Mouse (Mus musculus) embryonic facial prominence, embryonic 15.5 days (tissue): Measurements from ENCODE around the gene 1300017J02Rik. TPM values are rescaled to one million over a fixed set of nuclear protein-coding genes. Genes with fewer than 3 reads are reported as not detected.
"Not testable (repeated sequence)": the region's sequence is repeated elsewhere in the genome, so short reads cannot be mapped to it uniquely, and the experiment has no call there.

ENCODE experiments used
- ATAC-seq: fragments of 200-750 bp; cut with Nextera tagmentation; 2 replicates; pipeline ENCODE4 v1.8.0; 2017; ENCODE audit warnings: low read depth, moderate TSS enrichment; ENCODE audit not compliant: insufficient number of reproducible peaks, low FRiP score, low TSS enrichment
- H3K27ac ChIP-seq: fragments of 300-500 bp; sonication (generic); replicated peaks from 2 replicates; pipeline ENCODE4 v1.5.1; 2015; ENCODE audit warnings: mild to moderate bottlenecking, inconsistent platforms
- H3K27me3 ChIP-seq: fragments of 300-500 bp; sonication (generic); 2 replicates; pipeline ENCODE4 v1.6.1; 2015; ENCODE audit warnings: inconsistent platforms
- H3K36me3 ChIP-seq: fragments of 300-500 bp; sonication (generic); 2 replicates; pipeline ENCODE4 v1.6.1; 2015; ENCODE audit warnings: mild to moderate bottlenecking, inconsistent platforms
- H3K4me1 ChIP-seq: fragments of 300-500 bp; sonication (generic); 2 replicates; pipeline ENCODE4 v1.6.1; 2015; ENCODE audit warnings: inconsistent platforms
- H3K4me2 ChIP-seq: fragments of 300-500 bp; sonication (generic); replicated peaks from 2 replicates; pipeline ENCODE4 v1.6.1; 2015; ENCODE audit warnings: mild to moderate bottlenecking, inconsistent platforms
- H3K4me3 ChIP-seq: fragments of 300-500 bp; sonication (generic); replicated peaks from 2 replicates; pipeline ENCODE4 v1.5.1; 2015; ENCODE audit warnings: mild to moderate bottlenecking, inconsistent platforms
- H3K9ac ChIP-seq: fragments of 300-500 bp; sonication (generic); 2 replicates; pipeline ENCODE4 v1.6.1; 2015; ENCODE audit warnings: inconsistent platforms
- H3K9me3 ChIP-seq: fragments of 300-500 bp; sonication (generic); replicated peaks from 2 replicates; pipeline ENCODE4 v1.6.1; 2016; ENCODE audit warnings: inconsistent platforms
- WGBS: fragments of 180-500 bp; shearing (Covaris S2); methylation state at CpG from one replicate; pipeline ENCODE4 v1.1.7; 2015; 5-methylcytosine and 5-hydroxymethylcytosine counted together
- polyA plus RNA-seq: library from polyadenylated mRNA; unstranded; fragments of >200 nt; fragmentation: Nextera tagmentation; extraction: Ambion mirVana; gene quantifications from 2 replicates; pipeline ENCODE4 v1.2.1, GENCODE M21; 2015

Gene 1300017J02Rik
- polyA plus RNA-seq, result 2.4 and 2.9 TPM in 2 replicates

- ATAC-seq, result peak; percentile 97
Observed at GRCm38 (mm10) chr9:103304927-103305326, at the start of gene 1300017J02Rik, which contains the start of gene Topbp1. 1300017J02Rik (minus strand) TSS chr9:103305082. Topbp1 (plus strand) TSS chr9:103305215.

GRCm38 (mm10) chr9:103353500-103354260 is 48.8 kb upstream of the 1300017J02Rik start:
- not testable (repeated sequence) for H3K4me2 ChIP-seq, H3K27me3 ChIP-seq, H3K4me3 ChIP-seq, H3K9ac ChIP-seq, H3K27ac ChIP-seq, H3K9me3 ChIP-seq, ATAC-seq, H3K4me1 ChIP-seq
- peaks cover 53% of the 10 kb centered on the region for H3K36me3 ChIP-seq
- WGBS, result 86% methylated on average over 7 of the region's 7 CpGs

More at GRCm38 (mm10) chr9:103304927-103305326, at the start of gene 1300017J02Rik, which contains the start of gene Topbp1:
- H3K36me3 ChIP-seq, result peaks cover 18% of the 10 kb centered on the region
- peaks cover 21% of the 10 kb centered on the region for H3K4me1 ChIP-seq
- peak within 1 kb of the TSS; percentile 87 for H3K9ac ChIP-seq
- H3K27me3 ChIP-seq, result no peaks in the 10 kb centered on the region
- H3K4me2 ChIP-seq, result peak within 1 kb of the TSS; percentile 75
- peak within 1 kb of the TSS; percentile 90 for H3K27ac ChIP-seq
- peak within 1 kb of the TSS; percentile 94 for H3K4me3 ChIP-seq
- under 1% methylated on average over 48 of the region's 49 CpGs for WGBS
- no peaks in the 10 kb centered on the region for H3K9me3 ChIP-seq

- H3K4me2 ChIP-seq, result no peak overlapping the region
- 0 out of 2 replicates have a peak, but pooled peaks cover 2% of the 10 kb centered on the region for H3K4me1 ChIP-seq
- no peak overlapping the region for H3K9ac ChIP-seq
- peaks cover 50% of the 10 kb centered on the region; the same call in 1 of the 2 replicates for H3K36me3 ChIP-seq
- no peaks in the 10 kb centered on the region for H3K9me3 ChIP-seq
- no peak overlapping the region for H3K27ac ChIP-seq
- ATAC-seq, result no peak
- H3K4me3 ChIP-seq, result no peak overlapping the region
- no peaks in the 10 kb centered on the region for H3K27me3 ChIP-seq
Observed at GRCm38 (mm10) chr9:103348791-103349190, 43.9 kb upstream of the 1300017J02Rik start.

- 0 out of 2 replicates have a peak, but pooled peaks cover 2% of the 10 kb centered on the region for H3K4me1 ChIP-seq
- no peak overlapping the region for H3K27ac ChIP-seq
- H3K27me3 ChIP-seq, result no peaks in the 10 kb centered on the region
- no peak overlapping the region for H3K9ac ChIP-seq
- 70% methylated on average over 1 of the region's 1 CpGs for WGBS
- no peaks in the 10 kb centered on the region for H3K9me3 ChIP-seq
- no peak overlapping the region for H3K4me3 ChIP-seq
- no peak overlapping the region for H3K4me2 ChIP-seq
- no peak for ATAC-seq
- peaks cover 55% of the 10 kb centered on the region for H3K36me3 ChIP-seq
Observed at GRCm38 (mm10) chr9:103347996-103348490, 43.2 kb upstream of the 1300017J02Rik start.

- H3K9me3 ChIP-seq, result no peaks in the 10 kb centered on the region
- H3K4me3 ChIP-seq, result no peak overlapping the region
- no peak overlapping the region for H3K4me2 ChIP-seq
- H3K27ac ChIP-seq, result no peak overlapping the region
- H3K27me3 ChIP-seq, result no peaks in the 10 kb centered on the region
- peaks cover 56% of the 10 kb centered on the region for H3K36me3 ChIP-seq
- H3K4me1 ChIP-seq, result 0 out of 2 replicates have a peak, but pooled peaks cover 2% of the 10 kb centered on the region
- 90% methylated on average over 4 of the region's 4 CpGs for whole genome bisulfite sequencing
- ATAC-seq, result no peak
- no peak overlapping the region for H3K9ac ChIP-seq
Observed at GRCm38 (mm10) chr9:103347045-103347444, 42.2 kb upstream of the 1300017J02Rik start.

- peaks cover 86% of the 10 kb centered on the region for H3K36me3 ChIP-seq
- no peak for ATAC-seq
- no peak overlapping the region for H3K27ac ChIP-seq
- H3K4me3 ChIP-seq, result no peak overlapping the region
- H3K4me1 ChIP-seq, result no peaks in the 10 kb centered on the region
- H3K9ac ChIP-seq, result no peak overlapping the region
- H3K27me3 ChIP-seq, result no peaks in the 10 kb centered on the region
- no peaks in the 10 kb centered on the region for H3K9me3 ChIP-seq
- no peak overlapping the region for H3K4me2 ChIP-seq
Observed at GRCm38 (mm10) chr9:103336912-103337311, 32.0 kb upstream of the 1300017J02Rik start.

GRCm38 (mm10) chr9:103332663-103333062 is 27.8 kb upstream of the 1300017J02Rik start:
- Histone ChIP-seq H3K4me3 (no peak overlapping the region), H3K4me2 (no peak overlapping the region), H3K27ac (no peak overlapping the region), H3K9ac (no peak overlapping the region), H3K36me3 (peaks cover 80% of the 10 kb centered on the region), H3K9me3 (no peaks in the 10 kb centered on the region), H3K4me1 (no peaks in the 10 kb centered on the region), H3K27me3 (no peaks in the 10 kb centered on the region)
- ATAC-seq, result no peak
- 90% methylated on average over 6 of the region's 6 CpGs for WGBS

- H3K9ac ChIP-seq, result no peak overlapping the region
- H3K4me3 ChIP-seq, result no peak overlapping the region
- no peaks in the 10 kb centered on the region for H3K4me1 ChIP-seq
- ATAC-seq, result no peak
- H3K27ac ChIP-seq, result no peak overlapping the region
- H3K27me3 ChIP-seq, result no peaks in the 10 kb centered on the region
- WGBS, result 92% methylated on average over 9 of the region's 9 CpGs
- no peak overlapping the region for H3K4me2 ChIP-seq
- no peaks in the 10 kb centered on the region for H3K9me3 ChIP-seq
- peaks cover 75% of the 10 kb centered on the region for H3K36me3 ChIP-seq
Observed at GRCm38 (mm10) chr9:103326449-103326848, 21.6 kb upstream of the 1300017J02Rik start.

- Histone ChIP-seq H3K4me3 (no peak overlapping the region), H3K9me3 (no peaks in the 10 kb centered on the region), H3K27ac (no peak overlapping the region), H3K4me1 (no peaks in the 10 kb centered on the region), H3K27me3 (no peaks in the 10 kb centered on the region), H3K4me2 (no peak overlapping the region), H3K36me3 (peaks cover 83% of the 10 kb centered on the region), H3K9ac (no peak overlapping the region)
- 89% methylated on average over 1 of the region's 2 CpGs for WGBS
- no peak for ATAC-seq
Observed at GRCm38 (mm10) chr9:103324678-103325077, 19.8 kb upstream of the 1300017J02Rik start.

- Histone ChIP-seq H3K9me3 (no peaks in the 10 kb centered on the region), H3K36me3 (peaks cover 47% of the 10 kb centered on the region)
- no peak for ATAC-seq
Observed at GRCm38 (mm10) chr9:103309832-103310231, 5.0 kb upstream of the 1300017J02Rik start.

GRCm38 (mm10) chr9:103305332-103306041 is 605 bp upstream of the 1300017J02Rik start:
- Histone ChIP-seq H3K27ac (peak overlapping the region; percentile 90), H3K4me2 (peak overlapping the region; percentile 75), H3K27me3 (no peaks in the 10 kb centered on the region), H3K9ac (peak overlapping the region; percentile 80), H3K4me3 (peak overlapping the region; percentile 94), H3K36me3 (peaks cover 18% of the 10 kb centered on the region), H3K9me3 (no peaks in the 10 kb centered on the region), H3K4me1 (peaks cover 21% of the 10 kb centered on the region)
- 0% methylated on average over 37 of the region's 40 CpGs for WGBS
- peak; percentile 48; the same call in 1 of the 2 replicates for ATAC-seq

More at GRCm38 (mm10) chr9:103309832-103310231, 5.0 kb upstream of the 1300017J02Rik start:
- WGBS, result 82% methylated on average over 6 of the region's 6 CpGs
- no peak overlapping the region for H3K27ac ChIP-seq
- H3K4me1 ChIP-seq, result peaks cover 21% of the 10 kb centered on the region
- H3K4me2 ChIP-seq, result no peak overlapping the region
- H3K27me3 ChIP-seq, result no peaks in the 10 kb centered on the region
- no peak overlapping the region for H3K4me3 ChIP-seq
- no peak overlapping the region for H3K9ac ChIP-seq
